Mouse (Mus musculus): ENCODE measurements around the gene Arhgap45. TPM values are rescaled to one million over a fixed set of nuclear protein-coding genes. Genes with fewer than 3 reads are reported as not detected.
"Not testable (repeated sequence)": the region's sequence is repeated elsewhere in the genome, so short reads cannot be mapped to it uniquely, and the experiment has no call there.

Arhgap45 gene
- polyA plus RNA-seq, 1 experiment: 218 TPM

DNA sequence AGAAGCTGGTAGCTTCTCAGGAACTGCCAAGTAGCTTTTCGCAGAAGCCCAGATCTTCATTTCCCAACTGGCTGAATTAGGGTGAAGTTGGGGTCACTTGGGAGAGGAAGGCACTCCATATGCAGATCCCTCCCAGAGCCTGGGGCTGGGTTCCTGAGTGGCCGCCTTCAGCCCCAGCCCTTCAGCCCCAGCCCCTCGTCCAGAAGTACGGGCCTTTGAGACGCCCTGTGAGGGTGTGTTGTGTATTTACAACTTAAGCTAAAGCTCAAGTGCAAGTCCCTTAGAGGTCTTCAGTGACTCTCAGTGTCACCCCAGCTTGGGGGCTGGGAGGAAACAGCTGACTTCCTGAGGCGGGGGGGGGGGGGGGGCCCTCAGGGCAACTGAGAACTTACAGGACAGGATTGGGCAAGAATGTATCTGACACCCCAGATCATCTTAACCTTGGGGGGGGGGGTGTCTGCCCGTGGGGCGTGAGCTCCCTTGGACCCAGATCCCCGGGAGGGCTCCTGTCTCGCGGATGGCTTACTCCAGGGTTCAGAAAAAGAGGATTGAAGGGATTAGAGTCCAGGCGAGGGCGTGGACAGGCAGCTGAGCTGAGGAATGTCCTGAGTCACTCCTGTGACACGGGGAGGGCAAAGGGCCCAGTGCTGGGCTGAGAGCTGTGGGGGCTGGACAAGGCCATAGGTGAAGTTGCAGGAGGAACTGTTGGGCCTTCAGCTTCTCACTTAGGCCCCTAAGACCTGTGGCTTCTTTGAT, 35.3 kb downstream of the Arhgap45 start:
- Histone ChIP-seq H3K27ac (ENCODE audit: insufficient read depth, low read depth, low read length) (peak overlapping the region; percentile 95), H3K4me1 (ENCODE audit: control insufficient read depth, insufficient read depth, low read length) (peaks cover 35% of the 10 kb centered on the region), H3K4me3 (ENCODE audit: insufficient read depth, low read length) (no peak overlapping the region)
- no peak for TF ChIP-seq CTCF (IDR thresholded peaks at IDR 0.05; ENCODE audit: low read depth, low read length)
- no peak for TF ChIP-seq POLR2A (IDR thresholded peaks at IDR 0.05; ENCODE audit: borderline replicate concordance, low read depth, low read length)

GRCm38 (mm10) chr10:80052374-80052764, 35.9 kb downstream of the Arhgap45 start:
- Histone ChIP-seq H3K4me3 (ENCODE audit: insufficient read depth, low read length) (no peak overlapping the region), H3K4me1 (ENCODE audit: control insufficient read depth, insufficient read depth, low read length) (peaks cover 35% of the 10 kb centered on the region), H3K27ac (ENCODE audit: insufficient read depth, low read depth, low read length) (peak overlapping the region; percentile 95)
- no peak for TF ChIP-seq POLR2A (IDR thresholded peaks at IDR 0.05; ENCODE audit: borderline replicate concordance, low read depth, low read length)
- no peak for TF ChIP-seq CTCF (IDR thresholded peaks at IDR 0.05; ENCODE audit: low read depth, low read length)

- H3K4me1 ChIP-seq (ENCODE audit: control insufficient read depth, insufficient read depth, low read length): peaks cover 35% of the 10 kb centered on the region
- peak overlapping the region; percentile 84 for H3K4me3 ChIP-seq (ENCODE audit: insufficient read depth, low read length)
- H3K27ac ChIP-seq (ENCODE audit: insufficient read depth, low read depth, low read length): peak overlapping the region; percentile 95
- TF ChIP-seq CTCF (IDR thresholded peaks at IDR 0.05; ENCODE audit: low read depth, low read length) (no peak), POLR2A (IDR thresholded peaks at IDR 0.05; ENCODE audit: borderline replicate concordance, low read depth, low read length) (peak; percentile 79)
These were observed 36.9 kb downstream of the Arhgap45 start for GRCm38 (mm10) chr10:80053259-80053780.

DNA sequence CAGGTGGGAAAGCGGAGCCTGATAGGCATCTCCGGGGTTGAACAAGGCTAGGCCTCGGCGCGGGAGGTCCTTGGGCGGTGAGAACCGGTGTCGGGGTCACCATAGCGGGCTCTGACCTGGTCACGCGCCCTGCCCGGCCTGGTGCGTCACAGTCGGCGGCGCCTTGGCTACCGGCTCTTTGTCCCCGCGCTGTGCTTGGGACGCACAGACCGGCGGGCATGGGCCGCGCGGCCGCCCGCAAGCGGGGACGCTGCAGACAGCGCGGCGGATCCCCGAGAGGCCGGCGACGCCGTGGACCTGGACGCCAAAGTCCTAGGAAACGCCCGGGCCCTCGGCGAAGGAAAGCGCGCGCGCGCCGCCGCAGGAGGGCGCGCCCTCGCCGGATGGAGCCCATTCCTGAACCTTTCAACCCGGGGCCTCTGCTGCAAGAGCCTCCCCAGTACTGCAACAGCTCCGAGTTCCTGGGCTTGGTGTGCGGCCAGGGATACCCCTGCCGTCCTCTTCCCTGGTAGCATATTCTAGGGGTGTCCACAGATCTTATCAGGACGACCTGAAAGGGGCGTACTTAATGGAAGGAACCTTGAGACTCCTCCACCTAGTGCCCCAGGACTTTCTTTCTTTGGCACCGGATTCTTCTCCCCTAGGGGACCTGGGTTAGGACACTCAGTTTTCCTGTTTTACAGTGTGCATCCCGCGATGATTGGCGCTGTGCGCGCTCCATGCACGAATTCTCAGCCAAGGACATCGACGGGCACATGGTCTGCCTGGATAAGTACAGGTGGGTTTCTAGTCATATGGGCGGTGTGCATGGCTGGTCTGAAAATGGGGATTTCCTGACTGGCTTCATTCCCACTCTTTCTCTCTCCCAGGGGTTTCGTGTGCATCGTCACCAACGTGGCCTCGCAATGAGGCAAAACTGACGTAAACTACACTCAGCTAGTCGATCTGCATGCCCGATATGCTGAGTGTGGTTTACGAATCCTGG, 37.7 kb downstream of the Arhgap45 start:
- no peak for TF ChIP-seq POLR2A (IDR thresholded peaks at IDR 0.05; ENCODE audit: borderline replicate concordance, low read depth, low read length)
- peak; percentile 5; the same call in 1 of the 2 replicates for TF ChIP-seq CTCF (IDR thresholded peaks at IDR 0.05; ENCODE audit: low read depth, low read length)
- Histone ChIP-seq H3K4me1 (ENCODE audit: control insufficient read depth, insufficient read depth, low read length) (peaks cover 31% of the 10 kb centered on the region), H3K27ac (ENCODE audit: insufficient read depth, low read depth, low read length) (peak overlapping the region; percentile 88)

DNA sequence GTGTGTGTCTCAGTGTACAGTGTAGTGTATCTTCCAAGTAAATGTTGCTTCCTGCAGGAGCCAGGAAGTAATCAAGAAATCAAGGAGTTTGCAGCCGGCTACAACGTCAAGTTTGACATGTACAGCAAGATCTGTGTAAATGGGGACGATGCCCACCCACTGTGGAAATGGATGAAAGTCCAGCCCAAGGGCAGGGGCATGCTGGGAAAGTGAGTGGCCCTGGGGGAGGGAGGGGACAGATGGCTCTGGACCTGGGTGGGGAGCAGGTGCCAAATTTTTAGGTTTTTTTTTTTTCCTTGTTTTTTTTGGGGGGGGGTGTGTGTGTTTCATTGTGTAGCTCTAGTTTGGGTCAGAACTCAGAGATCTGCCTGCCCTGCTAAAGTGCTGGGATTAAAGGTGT, 38.5 kb downstream of the Arhgap45 start:
- Histone ChIP-seq H3K4me3 (ENCODE audit: insufficient read depth, low read length) (peak overlapping the region; percentile 84), H3K4me1 (ENCODE audit: control insufficient read depth, insufficient read depth, low read length) (peaks cover 31% of the 10 kb centered on the region)
- H3K27ac ChIP-seq (ENCODE audit: insufficient read depth, low read depth, low read length): not testable (repeated sequence)

More for the DNA sequence above, 37.7 kb downstream of the Arhgap45 start:
- H3K4me3 ChIP-seq (ENCODE audit: insufficient read depth, low read length): peak overlapping the region; percentile 84

- Histone ChIP-seq H3K27ac (ENCODE audit: insufficient read depth, low read depth, low read length) (no peak overlapping the region), H3K4me1 (ENCODE audit: control insufficient read depth, insufficient read depth, low read length) (peaks cover 27% of the 10 kb centered on the region), H3K4me3 (ENCODE audit: insufficient read depth, low read length) (peak overlapping the region; percentile 84; the same call in 1 of the 2 replicates)
- TF ChIP-seq POLR2A (IDR thresholded peaks at IDR 0.05; ENCODE audit: borderline replicate concordance, low read depth, low read length) (no peak), CTCF (IDR thresholded peaks at IDR 0.05; ENCODE audit: low read depth, low read length) (no peak)
These were observed 38.9 kb downstream of the Arhgap45 start for GRCm38 (mm10) chr10:80055364-80055763.

GRCm38 (mm10) chr10:80055891-80056290, 39.4 kb downstream of the Arhgap45 start:
- no peak for TF ChIP-seq POLR2A (IDR thresholded peaks at IDR 0.05; ENCODE audit: borderline replicate concordance, low read depth, low read length)
- Histone ChIP-seq H3K4me1 (ENCODE audit: control insufficient read depth, insufficient read depth, low read length) (peaks cover 22% of the 10 kb centered on the region), H3K4me3 (ENCODE audit: insufficient read depth, low read length) (no peak overlapping the region; the same call in 1 of the 2 replicates)

DNA sequence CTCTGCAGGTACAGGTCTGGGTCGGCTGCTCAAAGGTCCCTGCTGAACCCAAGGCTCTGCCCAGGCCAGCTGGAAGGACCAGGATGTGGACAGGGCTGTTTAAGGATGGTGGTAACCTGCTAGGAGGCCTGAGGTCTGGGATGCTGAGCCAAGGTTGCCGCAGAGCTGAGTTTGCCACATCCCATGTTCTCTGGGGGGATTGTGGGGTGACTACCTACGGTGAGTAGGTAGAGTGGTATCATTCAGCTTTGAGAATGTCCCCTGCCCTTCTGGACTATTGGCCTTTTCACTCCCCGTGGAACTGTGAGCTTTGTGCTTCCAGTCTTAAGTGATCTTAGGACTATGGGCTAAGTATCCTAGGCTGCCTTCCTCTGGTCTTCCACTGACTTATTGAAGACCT, 40.1 kb downstream of the Arhgap45 start:
- Histone ChIP-seq H3K27ac (ENCODE audit: insufficient read depth, low read depth, low read length) (no peak overlapping the region), H3K4me3 (ENCODE audit: insufficient read depth, low read length) (no peak overlapping the region), H3K4me1 (ENCODE audit: control insufficient read depth, insufficient read depth, low read length) (peaks cover 16% of the 10 kb centered on the region)
- TF ChIP-seq CTCF (IDR thresholded peaks at IDR 0.05; ENCODE audit: low read depth, low read length) (no peak), POLR2A (IDR thresholded peaks at IDR 0.05; ENCODE audit: borderline replicate concordance, low read depth, low read length) (no peak)

More at GRCm38 (mm10) chr10:80055891-80056290, 39.4 kb downstream of the Arhgap45 start:
- no peak overlapping the region for H3K27ac ChIP-seq (ENCODE audit: insufficient read depth, low read depth, low read length)

DNA sequence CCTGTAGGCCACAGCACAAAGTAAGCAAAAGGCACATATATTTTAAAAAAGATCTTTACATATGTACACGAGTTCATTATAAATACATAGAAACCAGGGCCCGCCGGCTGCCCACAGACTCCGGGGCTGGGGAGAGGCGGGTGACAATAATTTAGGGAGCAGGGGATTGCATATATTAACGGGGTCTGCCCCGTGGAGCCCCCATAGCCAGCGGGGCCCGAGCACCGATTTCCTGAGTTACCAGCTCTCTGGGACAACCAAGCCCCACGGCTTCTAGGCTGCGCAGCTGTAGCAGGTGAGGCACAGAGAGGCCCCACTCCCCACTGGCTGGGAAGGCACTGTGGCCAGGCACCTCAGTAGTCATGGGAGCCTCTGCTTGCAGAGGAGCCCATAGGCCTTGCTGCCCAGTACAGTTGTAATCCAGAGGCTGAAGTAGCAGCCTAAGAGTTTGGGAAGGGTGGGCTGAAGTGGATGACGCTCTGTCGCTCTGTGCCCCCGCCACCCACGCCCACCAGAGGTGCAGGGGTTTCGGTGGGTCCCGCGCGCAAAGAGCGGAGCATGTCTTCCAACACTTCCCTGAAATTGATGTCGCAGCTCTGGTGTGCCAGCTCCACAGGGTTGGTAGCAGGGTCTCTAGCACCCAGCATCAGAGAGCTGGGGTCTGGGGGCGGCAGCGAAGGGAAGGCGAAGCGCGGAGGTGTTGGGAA, 40.7 kb downstream of the Arhgap45 start:
- H3K27ac ChIP-seq (ENCODE audit: insufficient read depth, low read depth, low read length): no peak overlapping the region
- no peak overlapping the region for H3K4me3 ChIP-seq (ENCODE audit: insufficient read depth, low read length)
- peaks cover 11% of the 10 kb centered on the region for H3K4me1 ChIP-seq (ENCODE audit: control insufficient read depth, insufficient read depth, low read length)
- TF ChIP-seq CTCF (IDR thresholded peaks at IDR 0.05; ENCODE audit: low read depth, low read length) (no peak), POLR2A (IDR thresholded peaks at IDR 0.05; ENCODE audit: borderline replicate concordance, low read depth, low read length) (no peak)

Data from bone marrow macrophage, adult 2 months (primary cell).